ENCODE assay signal across 9 mouse cellular contexts in the genomic region with DNA sequence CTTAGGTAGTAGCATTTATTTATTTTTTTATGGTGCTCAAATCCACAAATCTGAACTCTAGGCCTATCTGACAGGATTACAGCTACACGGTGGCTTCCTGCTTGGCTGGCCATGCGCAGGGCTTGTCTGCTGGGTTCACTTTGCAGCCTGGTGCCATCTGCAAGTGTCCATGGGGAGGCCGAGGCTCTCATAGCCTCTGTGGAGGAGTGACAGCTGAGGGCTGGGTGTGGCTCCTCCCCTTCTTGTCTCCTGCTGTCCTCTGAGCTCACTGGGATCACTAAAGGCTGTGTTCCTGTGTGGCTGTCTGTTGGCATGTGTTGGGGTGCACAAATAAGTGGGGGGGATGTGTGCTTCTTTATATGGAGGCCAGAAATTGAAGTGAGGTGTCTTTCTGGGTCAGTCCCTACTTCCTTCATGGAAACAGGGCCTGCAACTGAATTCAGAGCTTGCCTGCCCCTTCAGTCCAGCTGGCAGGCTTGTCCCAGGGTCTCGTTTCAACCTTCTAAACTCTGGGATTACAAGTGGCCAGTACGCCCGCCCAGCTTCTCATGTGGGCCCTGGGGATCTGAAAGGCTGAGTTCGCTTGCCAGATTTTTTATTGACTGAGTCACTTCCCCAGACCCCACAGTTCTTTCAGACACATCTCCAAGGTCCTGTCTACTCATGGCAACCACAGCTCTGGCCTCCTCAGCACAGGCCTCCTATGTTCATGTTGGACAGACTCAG. TPM values are rescaled to one million over a fixed set of nuclear protein-coding genes. Genes with fewer than 3 reads are reported as not detected.
A peak's percentile ranks its signal among the peaks of the same experiment; 100 is the strongest.
DNase-seq lines count a peak whose midpoint lies in the region; ATAC-seq and TF ChIP-seq lines count a peak whose summit lies in the region.
"Had no signal": no experiment of that assay in that cellular context is flagged by ENCODE, and none has a peak within 500 bp of the region (broad histone marks: within the 10 kb centered on the region; RNA-seq: fewer than 3 reads in every experiment).

No protein-coding gene starts in this region.

- peaks cover 51% of the 10 kb centered on the region for H3K4me1 ChIP-seq in limb, embryonic 11.5 days (ENCODE audit: control insufficient read depth, insufficient read depth, low read length)

- TF ChIP-seq CTCF in C2C12 (IDR thresholded peaks at IDR 0.05; ENCODE audit: control insufficient read depth, insufficient read depth, insufficient read length), result no peak

- H3K9me3 ChIP-seq in limb, embryonic 11.5 days (ENCODE audit: control insufficient read depth, low read length), result no peaks in the 10 kb centered on the region
- H3K9me3 ChIP-seq: G1E had no signal

- 38% methylated on average over 7 of the region's 7 CpGs for WGBS in limb, embryonic 11.5 days

- peak overlapping the region; percentile 12; the same call in 1 of the 2 replicates for H3K9ac ChIP-seq in limb, embryonic 11.5 days (ENCODE audit: low read length)

- no peak for ATAC-seq in limb, embryonic 11.5 days (ENCODE audit: insufficient number of reproducible peaks, low FRiP score, low TSS enrichment, low read depth)

- DNase-seq in cerebellum, postnatal 14 days, result peak; percentile 55 to 63
- DNase-seq in cerebellum, adult 11 months, result no peak
- DNase-seq in heart, adult 18-20 months, result peak; percentile 71 to 82
- DNase-seq in limb, embryonic 11.5 days (ENCODE audit: low spot score), result no peak
- DNase-seq in layer of hippocampus, adult 9-11 months, result no peak
- no peak for DNase-seq in frontal cortex, postnatal 14 days (ENCODE audit: low spot score in 2 of 2)
- no peak for DNase-seq in thymus, adult 18-20 months

- H3ac ChIP-seq in C2C12 (ENCODE audit: control insufficient read depth, insufficient read length, low read depth), result peak overlapping the region; percentile 51

- no peaks in the 10 kb centered on the region for H3K79me2 ChIP-seq in C2C12 (ENCODE audit: control insufficient read depth, insufficient read depth)

- H3K27me3 ChIP-seq in C2C12 (ENCODE audit: control insufficient read depth, insufficient read depth, insufficient read length), result no peaks in the 10 kb centered on the region
- H3K27me3 ChIP-seq in limb, embryonic 11.5 days (ENCODE audit: control insufficient read depth, insufficient read depth, low read length), result no peaks in the 10 kb centered on the region

- H3K4me2 ChIP-seq in limb, embryonic 11.5 days (ENCODE audit: low read depth, severe bottlenecking), result no peak overlapping the region

- H3K27ac ChIP-seq in limb, embryonic 11.5 days (replicated peaks; ENCODE audit: low read depth, low read length), result peak overlapping the region; percentile 2

- no peaks in the 10 kb centered on the region for H3K79me3 ChIP-seq in C2C12 (ENCODE audit: low read depth)

- H3K4me3 ChIP-seq in C2C12 (ENCODE audit: insufficient read depth, poor library complexity, severe bottlenecking), result no peak overlapping the region
- no peak overlapping the region for H3K4me3 ChIP-seq in limb, embryonic 11.5 days (ENCODE audit: low read depth, low read length)

- no peaks in the 10 kb centered on the region for H3K36me3 ChIP-seq in C2C12 (ENCODE audit: control insufficient read depth, insufficient read depth)
- no peaks in the 10 kb centered on the region for H3K36me3 ChIP-seq in limb, embryonic 11.5 days (ENCODE audit: control insufficient read depth, insufficient read depth, low read length)
- H3K36me3 ChIP-seq: G1E had no signal

TF ChIP-seq in C2C12, 6 proteins besides CTCF, POLR2A, EP300 and RAD21:
- TF ChIP-seq USF1 (IDR thresholded peaks at IDR 0.05; ENCODE audit: low read depth) (no peak), MYOD1 (IDR thresholded peaks at IDR 0.05; ENCODE audit: control insufficient read depth, insufficient read length, low read depth) (peak; percentile 55), MAX (IDR thresholded peaks at IDR 0.05) (no peak), FOSL1 (IDR thresholded peaks at IDR 0.05; ENCODE audit: insufficient read depth, low read length, poor library complexity, severe bottlenecking) (peak; percentile 39), CEBPB (IDR thresholded peaks at IDR 0.05; ENCODE audit: low read depth) (no peak), MYOG (IDR thresholded peaks at IDR 0.05; ENCODE audit: control insufficient read depth, extremely low read depth, insufficient read length) (no peak)

RNA-seq across cellular contexts. Expression of a gene that starts 12.7 kb away (rescaled TPM):
- 15.6 TPM for polyA plus RNA-seq in C2C12 (2012; fragmentation: generic; extraction: Trizol)
- 10 to 100 TPM; 15.5 to 16.0 TPM for total RNA-seq in heart, adult 18-20 months (2021)
- polyA plus RNA-seq in limb, embryonic 11.5 days (2014; fragmentation: Nextera tagmentation; extraction: Ambion mirVana), result 6.6 and 8.2 TPM in 2 replicates

RNA-seq across cellular contexts. Expression of a gene that starts 38.3 kb away (rescaled TPM):
- not detected for polyA plus RNA-seq in C2C12 (2012; fragmentation: generic; extraction: Trizol)
- total RNA-seq in heart, adult 18-20 months (2021), result under 1 TPM in 1 of 2 experiments, not detected in 1; 0.31 TPM
- 0.16 and 0.27 TPM in 2 replicates for polyA plus RNA-seq in limb, embryonic 11.5 days (2014; fragmentation: Nextera tagmentation; extraction: Ambion mirVana)
- total RNA-seq: G1E had no signal
- polyA plus RNA-seq: G1E had no signal

Comparison
In these comparisons a context has a peak if more than half of its experiments do, and no peak if none do; other contexts are left out.
1. DNase-seq: peak in cerebellum, postnatal 14 days (2 of 2) and heart, adult 18-20 months (2 of 2); none in cerebellum, adult 11 months (single experiment), limb, embryonic 11.5 days (single experiment), layer of hippocampus, adult 9-11 months (single experiment), frontal cortex, postnatal 14 days (0 of 2) and thymus, adult 18-20 months (0 of 2).